Mouse (Mus musculus) MN1 (cell line): ENCODE results near the gene Tmem131l.

ENCODE experiments used
- DNase-seq: peaks from one replicate; pipeline ENCODE4 v3.0.0-alpha.2; 2016; ENCODE audit warnings: low spot score

Gene Tmem131l

DNA sequence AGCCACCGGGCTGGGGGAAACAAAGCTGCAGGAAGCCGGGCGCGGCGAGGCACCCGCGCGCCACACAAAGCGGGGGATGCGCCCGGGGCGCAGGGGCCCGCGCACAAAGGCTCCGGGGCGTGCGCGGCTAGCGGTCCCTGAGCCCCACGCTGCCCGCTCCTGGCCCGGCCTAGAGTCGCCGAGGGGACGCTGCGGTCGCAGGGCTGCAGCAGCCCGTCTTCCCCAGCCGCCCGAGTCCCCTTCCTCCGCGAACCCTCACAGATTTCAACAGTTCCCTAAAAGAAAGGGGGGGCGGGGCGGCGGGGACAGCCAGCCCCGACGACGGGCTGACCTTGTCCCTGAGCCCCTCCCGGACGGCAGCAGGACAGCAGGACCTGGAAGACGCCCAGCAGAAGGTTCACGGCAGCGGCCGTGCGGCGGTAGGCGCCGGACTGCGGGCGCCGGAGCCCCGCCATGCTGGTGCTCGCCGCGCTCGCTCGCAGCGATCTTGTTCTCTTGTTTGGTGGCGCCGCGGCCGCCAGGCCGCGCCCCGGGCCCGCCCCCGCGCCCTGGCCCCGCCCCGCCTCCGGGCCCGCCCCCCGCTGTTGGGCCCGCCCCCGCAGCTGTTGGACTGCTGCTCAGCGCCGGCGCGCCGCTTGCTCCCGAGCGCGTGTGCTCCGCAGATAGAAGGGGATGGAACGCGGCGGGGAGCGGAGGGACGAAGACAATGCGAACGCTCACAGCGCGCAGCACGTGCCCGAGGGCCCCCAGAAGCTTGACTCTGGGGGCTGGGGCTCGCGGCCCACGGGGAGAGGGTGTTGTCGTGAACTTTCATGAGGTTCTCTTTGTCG, at the start of gene Tmem131l:
Gene Tmem131l, minus strand, starts transcription at position 530 of the 830 bp plus-strand sequence.
- peak; percentile 90 for DNase-seq

GRCm38 (mm10) chr3:84086921-84087320, 46.9 kb upstream of the Tmem131l start:
- no peak for DNase-seq

DNA sequence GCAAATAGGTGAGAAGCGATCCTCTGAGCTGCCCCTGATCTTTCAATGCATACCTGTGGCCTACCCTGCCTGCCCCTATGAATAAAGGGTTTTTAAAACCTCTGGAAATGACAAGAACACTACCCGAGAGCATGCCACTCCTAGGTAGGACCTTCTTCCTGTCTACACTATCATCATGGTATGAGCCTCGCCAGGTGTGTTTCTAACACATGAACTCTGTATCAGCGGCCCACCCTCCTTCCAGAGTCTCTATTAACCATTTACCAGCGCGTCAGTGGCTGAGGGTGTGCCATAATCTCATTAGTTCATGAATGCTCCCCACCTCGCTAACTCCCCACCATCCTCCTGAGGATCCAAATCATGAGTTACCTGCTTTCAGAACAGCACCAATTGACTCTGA, 46.4 kb upstream of the Tmem131l start:
- DNase-seq: no peak

GRCm38 (mm10) chr3:84085429-84085828, 45.5 kb upstream of the Tmem131l start:
- no peak for DNase-seq

GRCm38 (mm10) chr3:84081208-84081722, 41.3 kb upstream of the Tmem131l start:
- DNase-seq: no peak

- DNase-seq: no peak
Measured at GRCm38 (mm10) chr3:84080074-84080473, 40.1 kb upstream of the Tmem131l start.

GRCm38 (mm10) chr3:84077505-84077904, 37.5 kb upstream of the Tmem131l start:
- no peak for DNase-seq

DNA sequence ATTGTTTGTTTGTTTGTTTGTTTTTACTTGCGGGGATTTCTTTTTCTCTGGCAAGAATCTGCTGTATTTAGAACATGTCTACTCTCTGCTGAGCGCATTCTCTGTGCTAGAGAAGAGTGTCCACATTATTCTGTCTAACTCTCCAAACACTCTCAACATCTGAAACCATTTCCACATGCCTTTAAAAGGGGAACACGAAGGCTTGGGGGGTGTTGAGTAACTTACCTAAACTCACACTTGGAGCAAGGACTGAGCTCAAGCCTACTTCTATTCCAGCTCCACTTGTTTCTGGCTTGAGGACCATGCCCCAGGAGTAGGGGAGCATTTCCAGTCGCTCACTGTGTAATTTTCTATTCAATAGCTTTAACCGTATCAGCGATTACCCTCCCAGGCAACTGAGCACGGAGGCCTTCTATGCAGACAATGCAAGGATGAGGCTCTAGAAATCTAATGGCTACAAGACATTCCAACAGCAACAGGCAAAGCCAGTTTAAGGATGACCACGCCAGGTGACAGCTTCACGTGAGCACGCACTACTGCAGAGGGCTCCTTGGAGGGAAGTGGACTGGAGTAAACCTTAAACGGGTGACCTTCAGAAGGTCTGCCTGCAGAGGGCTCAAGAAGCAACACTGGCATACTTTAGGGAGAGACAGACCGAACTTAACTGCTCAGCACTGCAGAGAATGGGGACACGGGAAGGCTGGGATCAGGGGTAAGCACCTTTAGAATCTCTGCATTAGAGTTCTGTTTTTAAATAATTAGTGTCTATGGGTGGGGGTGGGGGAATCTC, 36.8 kb upstream of the Tmem131l start:
- DNase-seq: no peak

DNA sequence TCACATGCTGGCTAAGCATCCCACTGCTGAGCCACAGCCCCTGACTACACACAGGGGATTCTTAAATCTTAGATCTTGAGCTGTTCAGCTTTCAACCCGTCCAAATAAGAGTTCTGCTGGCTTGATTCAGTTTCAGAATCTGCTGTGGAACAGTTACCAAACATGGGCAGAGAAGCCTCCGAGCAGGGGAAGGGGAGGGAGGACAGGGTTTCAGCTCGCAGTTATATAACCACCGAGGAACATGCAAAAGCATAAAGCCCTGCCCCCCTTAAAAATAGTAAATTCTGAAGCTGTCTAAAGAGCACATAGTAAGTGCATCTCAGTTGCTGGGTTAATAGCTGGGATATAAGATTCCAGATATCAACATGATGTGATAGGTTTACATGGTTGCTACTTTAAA, 35.5 kb upstream of the Tmem131l start:
- no peak for DNase-seq

DNA sequence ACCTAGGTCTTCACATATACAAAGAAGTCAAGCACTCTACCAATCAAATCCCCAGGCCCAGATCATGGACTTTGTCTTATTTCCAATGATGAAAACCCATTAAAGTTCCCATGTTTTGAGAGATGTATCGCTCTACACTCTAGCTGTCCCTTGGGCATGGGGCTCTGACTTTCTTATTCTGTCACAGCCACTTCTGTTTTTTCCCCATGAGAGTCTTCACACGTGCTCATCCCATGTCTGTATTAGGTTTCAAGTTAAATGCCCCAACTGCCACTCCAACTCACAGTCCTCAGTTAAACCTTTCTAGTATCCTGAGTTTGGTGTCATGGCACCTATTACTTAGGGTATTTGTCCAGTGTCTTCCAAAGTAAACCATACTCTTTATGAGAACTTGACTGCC, 34.8 kb upstream of the Tmem131l start:
- no peak for DNase-seq

DNA sequence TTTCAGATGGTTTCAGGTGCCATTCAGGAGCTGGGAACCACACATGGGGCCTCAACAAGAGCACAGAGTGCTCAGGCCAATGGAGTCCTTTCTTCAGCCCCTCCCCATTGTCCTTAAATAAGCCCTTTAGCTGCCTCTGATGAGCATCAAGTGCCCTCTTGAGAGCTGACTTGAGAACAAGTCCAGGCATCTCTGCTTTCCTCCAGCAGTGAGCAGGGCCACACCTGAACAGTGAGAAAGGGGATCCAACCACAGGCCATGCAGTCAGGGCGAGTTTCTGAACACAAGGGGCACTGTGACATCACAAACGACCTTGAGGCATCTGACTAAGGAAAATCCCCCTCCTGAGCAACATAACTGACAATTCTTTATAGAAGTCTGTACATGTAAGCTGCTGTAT, 31.7 kb upstream of the Tmem131l start:
- no peak for DNase-seq

- DNase-seq: no peak
Measured at GRCm38 (mm10) chr3:84070811-84071210, 30.8 kb upstream of the Tmem131l start.

DNA sequence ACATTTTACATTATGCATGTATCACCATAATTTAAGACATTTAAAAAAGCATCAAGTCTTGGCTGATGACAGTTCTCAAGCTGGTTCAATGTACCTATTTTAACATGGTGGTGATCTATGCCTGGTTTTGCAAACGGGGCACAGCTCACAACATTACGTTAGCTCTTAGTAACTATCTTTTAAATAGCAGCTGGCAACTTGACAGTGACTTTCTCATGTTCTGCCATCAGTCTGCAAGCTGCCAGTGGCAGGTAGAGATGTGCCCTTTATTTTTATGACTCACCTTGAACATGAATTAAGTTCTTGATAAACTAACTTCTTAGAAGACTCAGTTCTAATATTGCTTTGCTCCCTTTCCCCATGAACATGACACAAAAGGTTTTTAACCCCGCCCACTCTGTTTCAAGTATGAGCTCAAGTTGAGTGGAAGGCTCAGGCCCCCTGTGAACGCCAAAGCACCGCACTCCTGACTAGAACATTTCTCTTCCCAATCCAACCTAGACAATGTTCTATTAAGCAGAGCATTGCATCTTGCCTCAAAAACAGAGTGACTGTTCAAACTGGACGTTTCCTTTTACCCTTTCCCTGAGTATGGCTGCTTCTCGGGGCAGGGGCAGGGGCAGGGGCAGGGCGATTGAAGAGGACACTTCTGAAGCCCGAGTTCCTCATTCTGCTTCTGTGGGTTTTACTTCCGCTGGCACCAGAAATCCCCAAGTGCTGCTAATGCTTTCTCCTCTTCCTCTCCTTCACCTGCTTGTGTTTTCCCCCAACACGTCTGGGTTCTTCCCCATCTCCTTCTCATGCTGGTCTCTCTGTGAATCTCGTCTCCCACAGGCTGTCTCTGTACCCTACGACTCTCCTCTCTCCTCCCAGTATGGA, 29.1 kb upstream of the Tmem131l start:
- DNase-seq: no peak

DNA sequence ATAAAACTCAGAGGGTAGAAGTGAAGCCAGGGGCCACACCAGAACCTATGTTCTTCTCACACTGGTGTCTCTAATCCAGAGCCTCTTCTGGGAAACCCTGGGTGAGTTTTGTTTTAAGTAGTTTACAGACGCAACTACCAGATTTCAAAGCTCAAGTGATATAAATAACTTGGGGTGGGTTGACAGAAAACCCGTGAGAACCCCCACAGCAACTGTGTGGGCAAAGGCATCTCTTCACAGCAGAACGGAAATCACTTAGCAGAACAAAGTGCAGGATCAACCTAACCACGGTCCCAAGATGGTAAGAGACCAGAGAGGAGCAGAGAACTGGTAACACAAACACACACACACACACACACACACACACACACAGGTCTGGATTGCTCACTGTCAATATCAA, 25.9 kb upstream of the Tmem131l start:
- DNase-seq: no peak

- no peak for DNase-seq
Measured at GRCm38 (mm10) chr3:84063369-84063914, 23.5 kb upstream of the Tmem131l start.

- DNase-seq: no peak
Measured at GRCm38 (mm10) chr3:84061523-84062453, 21.8 kb upstream of the Tmem131l start.

GRCm38 (mm10) chr3:84060946-84061345, 21.0 kb upstream of the Tmem131l start:
- no peak for DNase-seq

DNA sequence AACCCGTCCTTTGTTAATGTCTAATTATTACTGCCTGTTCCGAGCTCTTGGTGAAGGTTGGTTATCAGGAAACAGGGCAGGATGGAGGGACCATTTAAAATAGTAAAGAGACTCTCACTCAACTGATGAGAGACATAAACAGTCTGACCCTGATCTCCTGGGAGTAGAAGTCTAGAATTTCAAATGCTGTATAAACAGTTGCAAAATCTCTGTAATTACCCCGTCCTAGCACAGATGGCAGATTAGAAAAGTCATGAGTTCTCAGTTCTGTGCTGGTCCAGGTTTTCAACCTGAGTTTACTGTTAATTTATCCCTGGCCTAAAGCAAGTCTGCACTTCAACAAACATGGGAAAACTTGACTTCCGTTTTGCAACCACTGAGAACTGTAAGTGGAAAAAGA, 20.2 kb upstream of the Tmem131l start:
- DNase-seq: no peak

- DNase-seq: no peak
Measured at GRCm38 (mm10) chr3:84059676-84060075, 19.7 kb upstream of the Tmem131l start.

DNA sequence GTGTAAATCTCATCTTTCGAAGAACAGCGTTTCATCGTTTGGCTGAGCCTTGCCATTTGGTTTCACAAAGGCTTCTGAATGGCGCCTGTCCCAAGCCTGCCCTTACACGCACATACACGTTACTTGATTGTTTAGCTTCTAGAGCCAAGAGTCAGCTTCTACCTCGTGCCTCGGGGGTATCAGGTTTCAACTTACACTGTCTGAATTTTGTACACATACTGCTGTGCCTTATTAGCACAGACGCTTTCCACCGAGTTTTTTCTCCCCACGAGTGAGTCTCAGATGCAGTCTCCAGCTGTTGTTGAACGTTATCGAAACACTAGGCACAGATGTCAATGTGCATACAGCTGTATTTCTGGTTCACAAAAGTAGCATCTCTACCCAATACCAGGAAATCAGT, 19.3 kb upstream of the Tmem131l start:
- no peak for DNase-seq

DNA sequence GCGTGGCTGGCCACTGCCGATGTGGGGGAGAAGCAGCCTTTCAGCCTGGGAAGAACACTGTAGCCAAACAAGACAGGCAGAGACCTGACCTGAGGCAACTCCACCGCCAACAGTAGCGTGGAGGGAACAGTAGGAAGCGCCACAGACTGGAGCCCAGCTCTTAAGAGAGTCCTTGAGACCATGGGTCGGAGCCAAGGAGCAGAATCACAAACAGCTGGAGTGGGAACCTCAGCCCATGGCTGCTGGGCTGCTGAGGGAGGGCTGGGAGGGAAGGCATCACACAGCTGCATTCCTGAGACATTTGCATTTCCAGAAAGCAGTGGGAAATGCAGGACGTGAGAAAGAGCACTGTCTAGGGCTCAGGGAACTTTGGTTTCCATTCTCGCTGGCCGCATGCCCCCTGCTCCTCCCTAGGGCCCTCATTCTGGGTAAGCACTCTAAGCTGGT, 8.8 kb upstream of the Tmem131l start:
- DNase-seq: no peak
